9 mouse cellular contexts compared by ENCODE assay signal in genomic region chr11:84497944-84498343, GRCm38 (mm10). TPM values are rescaled to one million over a fixed set of nuclear protein-coding genes. Genes with fewer than 3 reads are reported as not detected.
DNase-seq lines count a peak whose midpoint lies in the region; ATAC-seq and TF ChIP-seq lines count a peak whose summit lies in the region.
"Had no signal": no experiment of that assay in that cellular context is flagged by ENCODE, and none has a peak within 500 bp of the region (broad histone marks: within the 10 kb centered on the region; RNA-seq: fewer than 3 reads in every experiment).

No protein-coding gene starts in this region.

- TF ChIP-seq CTCF in kidney, adult 2 months (conservative IDR thresholded peaks at IDR 0.05; ENCODE audit: insufficient read depth, insufficient read length, low read depth, low read length) = peak; percentile 42

- H3K36me3 ChIP-seq in kidney, adult 2 months (ENCODE audit: control insufficient read depth, insufficient read depth, low read length) = no peaks in the 10 kb centered on the region
- peaks cover 7% of the 10 kb centered on the region; the same call in 1 of the 2 replicates for H3K36me3 ChIP-seq in kidney, embryonic 16.5 days (ENCODE audit: insufficient read depth, low read length)

- no peaks in the 10 kb centered on the region for H3K9me3 ChIP-seq in kidney, embryonic 16.5 days (ENCODE audit: low read length)
- H3K9me3 ChIP-seq: intestine, embryonic 15.5 days had no signal

- H3K27ac ChIP-seq in kidney, adult 2 months (ENCODE audit: insufficient read depth, low read depth, low read length) = no peak overlapping the region
- H3K27ac ChIP-seq in kidney, embryonic 16.5 days (ENCODE audit: low read length) = no peak overlapping the region
- H3K27ac ChIP-seq: intestine, embryonic 15.5 days had no signal

- H3K4me3 ChIP-seq in kidney, adult 2 months (ENCODE audit: insufficient read depth, low read depth, low read length) = no peak overlapping the region
- no peak overlapping the region for H3K4me3 ChIP-seq in kidney, embryonic 16.5 days (ENCODE audit: low read length)
- H3K4me3 ChIP-seq: intestine, embryonic 15.5 days had no signal

- H3K4me2 ChIP-seq in kidney, embryonic 16.5 days (replicated peaks; ENCODE audit: low read depth, low read length) = no peak overlapping the region
- H3K4me2 ChIP-seq: heart, embryonic 11.5 days; intestine, embryonic 15.5 days had no signal

- TF ChIP-seq POLR2A in kidney, adult 2 months (IDR thresholded peaks at IDR 0.05; ENCODE audit: low read depth, low read length) = no peak

- WGBS in kidney, adult 2 months = 61% methylated on average over 2 of the region's 2 CpGs
- WGBS in kidney, embryonic 16.5 days = 65% methylated on average over 2 of the region's 2 CpGs

- H3K9ac ChIP-seq in kidney, embryonic 16.5 days (replicated peaks; ENCODE audit: low read length) = no peak overlapping the region
- H3K9ac ChIP-seq: intestine, embryonic 15.5 days had no signal

- DNase-seq in kidney, adult 2 months = no peak
- DNase-seq in retina, embryonic 14.5 days (ENCODE audit: low spot score) = peak; percentile 45
- DNase-seq in retina, postnatal 1 day = no peak
- peak; percentile 33 to 42 for DNase-seq in cerebellum, adult 18-20 months
- no peak for DNase-seq in ovary, postnatal 36 days (ENCODE audit: low spot score)
- no peak for DNase-seq in neural tube, embryonic 10.5 days (ENCODE audit: extremely low spot score, low spot score)

- no peaks in the 10 kb centered on the region for H3K27me3 ChIP-seq in kidney, adult 2 months (replicated peaks; ENCODE audit: control insufficient read depth, insufficient read depth, low read length)
- no peaks in the 10 kb centered on the region for H3K27me3 ChIP-seq in kidney, embryonic 16.5 days (ENCODE audit: insufficient read depth, low read length)
- H3K27me3 ChIP-seq: intestine, embryonic 15.5 days had no signal

- no peaks in the 10 kb centered on the region for H3K4me1 ChIP-seq in kidney, adult 2 months (ENCODE audit: control insufficient read depth, insufficient read depth, low read length)
- 0 out of 2 replicates have a peak, but pooled peaks cover 3% of the 10 kb centered on the region for H3K4me1 ChIP-seq in kidney, embryonic 16.5 days (ENCODE audit: insufficient read depth, low read length)
- H3K4me1 ChIP-seq: intestine, embryonic 15.5 days had no signal

- no peak for ATAC-seq in kidney, embryonic 16.5 days (ENCODE audit: low FRiP score, low TSS enrichment)
- ATAC-seq: intestine, embryonic 15.5 days had no signal

RNA-seq across cellular contexts. Expression of gene Aatf, which starts 15.4 kb away (rescaled TPM):
- 6.5 and 12.7 TPM in 2 replicates for polyA plus RNA-seq in kidney, adult 2 months (2012; rRNA removed)
- polyA plus RNA-seq in kidney, embryonic 16.5 days (2015; fragmentation: Nextera tagmentation; extraction: Ambion mirVana) = 60.0 and 62.3 TPM in 2 replicates

RNA-seq across cellular contexts. Expression of gene Lhx1, which starts 27.4 kb away (rescaled TPM):
- 12.8 and 16.7 TPM in 2 replicates for polyA plus RNA-seq in kidney, adult 2 months (2012; rRNA removed)
- 31.2 and 35.0 TPM in 2 replicates for polyA plus RNA-seq in kidney, embryonic 16.5 days (2015; fragmentation: Nextera tagmentation; extraction: Ambion mirVana)

Comparison
In these comparisons a context has a peak if more than half of its experiments do, and no peak if none do; other contexts are left out.
1. DNase-seq: peak in retina, embryonic 14.5 days (single experiment) and cerebellum, adult 18-20 months (2 of 2); none in kidney, adult 2 months (single experiment), retina, postnatal 1 day (single experiment), ovary, postnatal 36 days (single experiment) and neural tube, embryonic 10.5 days (single experiment).